Mouse (Mus musculus): ENCODE measurements around the gene Col27a1. TPM values are rescaled to one million over a fixed set of nuclear protein-coding genes. Genes with fewer than 3 reads are reported as not detected.

Gene Col27a1
- total and polyA plus RNA-seq, 2 experiments from 2014 or later: 1.2 to 8.2 TPM

DNA sequence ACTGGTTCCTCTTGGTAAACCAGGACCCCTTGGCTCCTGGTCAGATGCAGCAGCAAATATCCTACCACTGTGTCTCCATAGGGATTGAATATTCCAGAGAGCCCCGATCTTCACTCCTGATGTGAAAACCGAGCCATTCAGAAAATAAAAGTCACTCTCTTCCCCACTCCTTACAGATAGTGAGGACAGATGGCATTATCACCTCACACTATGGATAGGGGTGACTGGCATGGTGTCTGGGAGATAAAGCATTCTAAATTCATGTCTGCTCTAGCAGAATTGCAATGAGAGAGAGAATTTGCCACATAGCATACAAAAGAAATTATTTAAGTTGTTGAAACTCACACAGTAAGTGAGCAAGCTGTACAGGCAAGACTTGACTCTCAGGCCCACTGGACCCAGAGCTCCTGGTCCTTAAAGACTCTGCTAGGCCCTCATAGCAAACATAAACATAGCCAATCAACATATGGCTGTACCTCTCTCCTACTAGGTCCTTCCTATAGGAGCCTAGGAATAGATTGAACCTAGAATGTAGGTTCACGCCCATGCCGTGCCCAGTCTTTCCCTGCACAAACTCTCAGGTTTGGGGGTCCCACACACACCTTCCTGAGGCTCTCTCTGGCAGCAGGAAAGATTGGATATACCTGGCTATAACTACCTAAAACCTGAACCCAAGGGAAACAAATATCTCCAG is 169.0 kb downstream of the Col27a1 start:
- no peaks in the 10 kb centered on the region for H3K27me3 ChIP-seq (ENCODE audit: control insufficient read depth, insufficient read depth, low read length)
- H3K4me1 ChIP-seq (ENCODE audit: control insufficient read depth, insufficient read depth): no peaks in the 10 kb centered on the region
- peaks cover 27% of the 10 kb centered on the region for H3K36me3 ChIP-seq (replicated peaks; ENCODE audit: control insufficient read depth, insufficient read depth, low read length)
- TF ChIP-seq CTCF (IDR thresholded peaks at IDR 0.05; ENCODE audit: low read depth): no peak
- H3K9me3 ChIP-seq (replicated peaks; ENCODE audit: control insufficient read depth, low read length): no peaks in the 10 kb centered on the region
- H3K9ac ChIP-seq (replicated peaks; ENCODE audit: low read depth, low read length): no peak overlapping the region
- no peak overlapping the region for H3K4me3 ChIP-seq (ENCODE audit: low read depth, low read length)
- H3K27ac ChIP-seq (ENCODE audit: low read depth): no peak overlapping the region
- ATAC-seq (ENCODE audit: insufficient read depth, low read depth): no peak
- no peak for DNase-seq (ENCODE audit: low spot score)
- 80% methylated on average over 4 of the region's 4 CpGs for WGBS
- no peak overlapping the region for H3K4me2 ChIP-seq (ENCODE audit: low read depth, low read length)

DNA sequence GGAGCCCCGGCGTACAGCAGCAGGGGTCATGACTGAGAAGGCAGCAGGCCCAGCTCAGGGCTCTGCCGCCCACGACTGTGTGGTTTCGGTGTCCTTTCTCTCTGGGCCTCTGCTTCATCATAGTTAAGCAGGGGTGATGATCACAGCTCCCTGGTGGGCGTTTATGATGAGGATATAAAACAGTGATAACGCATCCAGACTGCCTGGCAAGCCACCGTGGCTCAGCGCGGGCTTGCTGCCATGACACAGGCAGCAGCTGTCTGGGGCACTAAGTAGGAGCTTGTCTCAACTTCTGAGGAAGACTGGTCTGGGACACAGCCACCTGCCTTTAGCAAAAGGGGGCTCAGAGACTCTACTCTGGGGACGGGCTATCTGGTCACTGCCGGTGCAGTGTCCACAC is 169.7 kb downstream of the Col27a1 start:
- Histone ChIP-seq H3K36me3 (replicated peaks; ENCODE audit: control insufficient read depth, insufficient read depth, low read length) (peaks cover 27% of the 10 kb centered on the region), H3K4me1 (ENCODE audit: control insufficient read depth, insufficient read depth) (no peaks in the 10 kb centered on the region), H3K9ac (replicated peaks; ENCODE audit: low read depth, low read length) (no peak overlapping the region), H3K27ac (ENCODE audit: low read depth) (no peak overlapping the region), H3K4me3 (ENCODE audit: low read depth, low read length) (no peak overlapping the region), H3K27me3 (ENCODE audit: control insufficient read depth, insufficient read depth, low read length) (no peaks in the 10 kb centered on the region), H3K4me2 (ENCODE audit: low read depth, low read length) (no peak overlapping the region), H3K9me3 (replicated peaks; ENCODE audit: control insufficient read depth, low read length) (no peaks in the 10 kb centered on the region)
- no peak for DNase-seq (ENCODE audit: low spot score)
- WGBS: 78% methylated on average over 12 of the region's 12 CpGs
- ATAC-seq (ENCODE audit: insufficient read depth, low read depth): no peak
- no peak for TF ChIP-seq EP300 (IDR thresholded peaks at IDR 0.05; ENCODE audit: low read depth)
- no peak for TF ChIP-seq CTCF (IDR thresholded peaks at IDR 0.05; ENCODE audit: low read depth)

DNA sequence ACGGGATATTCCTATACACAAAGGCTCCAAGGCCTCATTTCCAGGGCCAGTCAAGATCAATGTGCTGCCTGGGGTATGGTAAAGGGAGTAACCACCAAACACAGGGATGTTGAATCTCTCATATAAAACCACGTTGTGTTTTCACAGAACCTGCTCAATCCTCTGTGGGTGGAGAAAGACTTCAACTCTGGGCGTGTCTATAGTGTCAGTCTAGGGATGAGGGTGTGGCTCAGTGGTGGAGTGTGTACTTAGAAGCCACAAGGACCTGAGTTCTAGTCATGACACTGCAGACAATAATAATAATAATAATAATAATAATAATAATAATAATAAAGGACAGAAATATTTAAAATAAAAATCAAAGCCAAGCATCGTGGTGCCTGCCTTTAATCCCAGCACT is 170.5 kb downstream of the Col27a1 start:
- Histone ChIP-seq H3K36me3 (replicated peaks; ENCODE audit: control insufficient read depth, insufficient read depth, low read length) (peaks cover 24% of the 10 kb centered on the region), H3K9ac (replicated peaks; ENCODE audit: low read depth, low read length) (no peak overlapping the region), H3K9me3 (replicated peaks; ENCODE audit: control insufficient read depth, low read length) (no peaks in the 10 kb centered on the region), H3K4me1 (ENCODE audit: control insufficient read depth, insufficient read depth) (no peaks in the 10 kb centered on the region), H3K27me3 (ENCODE audit: control insufficient read depth, insufficient read depth, low read length) (no peaks in the 10 kb centered on the region), H3K4me3 (ENCODE audit: low read depth, low read length) (no peak overlapping the region), H3K4me2 (ENCODE audit: low read depth, low read length) (no peak overlapping the region), H3K27ac (ENCODE audit: low read depth) (no peak overlapping the region)
- 86% methylated on average over 4 of the region's 4 CpGs for WGBS
- ATAC-seq (ENCODE audit: insufficient read depth, low read depth): no peak
- DNase-seq (ENCODE audit: low spot score): no peak
- TF ChIP-seq EP300 (IDR thresholded peaks at IDR 0.05; ENCODE audit: low read depth) (no peak), CTCF (IDR thresholded peaks at IDR 0.05; ENCODE audit: low read depth) (no peak)

MicroRNAs encoded within 50 kb of the gene (microRNA counts, 519-probe panel; counts per million panel counts)
- microRNA mmu-miR-455: not detected

Small RNA genes within 50 kb of the gene (microRNA-seq; reads per million reads assigned to microRNA genes)
- gene Mir455: 520 reads per million, percentile 74 among the genes with 10 or more reads in this experiment

Other genes with a start within 250 kb of the Col27a1 start
- gene Zfp618, start 248.4 kb upstream of the Col27a1 start, total RNA-seq (2014; rRNA removed; ENCODE audit: low replicate concordance): 5.9 and 7.5 TPM in 2 replicates
- 3.9 and 4.2 TPM in 2 replicates for gene Zfp618, start 248.4 kb upstream of the Col27a1 start, polyA plus RNA-seq (2015; fragmentation: Nextera tagmentation; extraction: Ambion mirVana)
- gene Ambp, start 59.2 kb upstream of the Col27a1 start, total RNA-seq (2014; rRNA removed; ENCODE audit: low replicate concordance): not detected in 2 replicates
- gene Ambp, start 59.2 kb upstream of the Col27a1 start, polyA plus RNA-seq (2015; fragmentation: Nextera tagmentation; extraction: Ambion mirVana): 0.12 TPM in 1 of 2 replicates, not detected in the other
- not detected in 2 replicates for gene Kif12, start 41.9 kb upstream of the Col27a1 start, total RNA-seq (2014; rRNA removed; ENCODE audit: low replicate concordance)
- gene Kif12, start 41.9 kb upstream of the Col27a1 start, polyA plus RNA-seq (2015; fragmentation: Nextera tagmentation; extraction: Ambion mirVana): not detected in 2 replicates
- not detected in 2 replicates for gene Orm1, start 130.6 kb downstream of the Col27a1 start, total RNA-seq (2014; rRNA removed; ENCODE audit: low replicate concordance)
- not detected in 2 replicates for gene Orm1, start 130.6 kb downstream of the Col27a1 start, polyA plus RNA-seq (2015; fragmentation: Nextera tagmentation; extraction: Ambion mirVana)
- not detected in 2 replicates for gene Orm3, start 142.2 kb downstream of the Col27a1 start, total RNA-seq (2014; rRNA removed; ENCODE audit: low replicate concordance)
- gene Orm3, start 142.2 kb downstream of the Col27a1 start, polyA plus RNA-seq (2015; fragmentation: Nextera tagmentation; extraction: Ambion mirVana): not detected in 2 replicates
- gene Orm2, start 148.4 kb downstream of the Col27a1 start, total RNA-seq (2014; rRNA removed; ENCODE audit: low replicate concordance): not detected in 2 replicates
- gene Orm2, start 148.4 kb downstream of the Col27a1 start, polyA plus RNA-seq (2015; fragmentation: Nextera tagmentation; extraction: Ambion mirVana): not detected in 2 replicates
- gene Akna, start 189.3 kb downstream of the Col27a1 start, total RNA-seq (2014; rRNA removed; ENCODE audit: low replicate concordance): 4.1 and 5.5 TPM in 2 replicates
- gene Akna, start 189.3 kb downstream of the Col27a1 start, polyA plus RNA-seq (2015; fragmentation: Nextera tagmentation; extraction: Ambion mirVana): 1.3 and 1.4 TPM in 2 replicates

Measured in heart, postnatal 0 days (tissue).